ENCODE assay signal across 21 mouse cellular contexts in the genomic region with DNA sequence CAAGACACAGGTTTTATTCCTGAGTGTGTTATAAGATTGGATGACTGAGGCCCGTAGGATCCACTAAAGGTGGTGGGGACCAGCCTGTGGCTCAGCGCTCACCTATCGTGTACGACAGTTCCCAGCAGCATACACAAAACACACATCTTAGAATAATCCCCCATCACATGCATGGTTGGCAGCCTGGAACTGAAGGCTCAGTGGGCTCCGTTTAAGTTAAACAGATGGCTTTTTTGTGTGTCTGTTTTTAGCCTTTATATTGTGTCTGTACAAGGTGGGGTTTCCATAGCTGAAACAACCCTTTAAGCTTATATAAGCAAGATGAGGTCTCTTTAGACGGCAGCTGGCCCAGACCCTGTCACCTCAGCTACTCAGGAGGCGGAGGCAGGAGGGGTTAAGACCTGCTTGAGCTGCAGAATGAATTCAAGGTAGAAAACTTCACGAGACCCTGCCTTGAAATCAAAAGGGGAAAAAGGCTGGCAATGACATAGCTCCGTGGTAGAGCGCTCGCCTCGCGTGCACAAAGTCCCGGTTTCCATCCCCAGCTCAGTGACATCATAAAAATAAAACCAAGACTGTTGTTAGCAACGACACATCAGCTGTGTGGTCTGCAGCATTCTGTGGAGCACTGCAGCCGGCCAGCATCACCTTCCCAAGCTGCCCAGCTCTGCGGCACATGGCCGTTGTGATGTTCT. TPM values are rescaled to one million over a fixed set of nuclear protein-coding genes. Genes with fewer than 3 reads are reported as not detected.
DNase-seq lines count a peak whose midpoint lies in the region; ATAC-seq and TF ChIP-seq lines count a peak whose summit lies in the region.
"Had no signal": no experiment of that assay in that cellular context is flagged by ENCODE, and none has a peak within 500 bp of the region (broad histone marks: within the 10 kb centered on the region; RNA-seq: fewer than 3 reads in every experiment).

No protein-coding gene starts in this region.

- 64% methylated on average over 18 of the region's 18 CpGs for WGBS in limb, embryonic 12.5 days
- 81% methylated on average over 18 of the region's 18 CpGs for WGBS in limb, embryonic 10.5 days
- WGBS in hindbrain, embryonic 10.5 days, result 79% methylated on average over 18 of the region's 18 CpGs

- no peak overlapping the region for H3K4me2 ChIP-seq in limb, embryonic 12.5 days
- H3K4me2 ChIP-seq: embryonic facial prominence, embryonic 13.5 days; forebrain, embryonic 13.5 days; limb, embryonic 15.5 days; liver, embryonic 15.5 days; midbrain, embryonic 11.5 days had no signal

- no peaks in the 10 kb centered on the region for H3K36me3 ChIP-seq in limb, embryonic 12.5 days
- H3K36me3 ChIP-seq in limb, embryonic 10.5 days, result no peaks in the 10 kb centered on the region
- 0 out of 2 replicates have a peak, but pooled peaks cover 2% of the 10 kb centered on the region for H3K36me3 ChIP-seq in hindbrain, embryonic 10.5 days
- H3K36me3 ChIP-seq: embryonic facial prominence, embryonic 13.5 days; heart, embryonic 10.5 days; limb, embryonic 15.5 days; liver, embryonic 15.5 days had no signal

- peaks cover 21% of the 10 kb centered on the region for H3K4me1 ChIP-seq in limb, embryonic 12.5 days (replicated peaks)
- peaks cover 29% of the 10 kb centered on the region for H3K4me1 ChIP-seq in limb, embryonic 10.5 days
- peaks cover 63% of the 10 kb centered on the region for H3K4me1 ChIP-seq in bone marrow macrophage, adult 2 months (ENCODE audit: control insufficient read depth, insufficient read depth, low read length)
- peaks cover 26% of the 10 kb centered on the region for H3K4me1 ChIP-seq in hindbrain, embryonic 10.5 days (replicated peaks)
- H3K4me1 ChIP-seq: forebrain, embryonic 13.5 days had no signal

- H3K27ac ChIP-seq in limb, embryonic 12.5 days, result peak overlapping the region; percentile 35; the same call in 1 of the 2 replicates
- no peak overlapping the region for H3K27ac ChIP-seq in limb, embryonic 10.5 days
- H3K27ac ChIP-seq in bone marrow macrophage, adult 2 months (ENCODE audit: insufficient read depth, low read depth, low read length), result peak overlapping the region; percentile 91
- no peak overlapping the region; the same call in 1 of the 2 replicates for H3K27ac ChIP-seq in hindbrain, embryonic 10.5 days
- H3K27ac ChIP-seq: embryonic facial prominence, embryonic 13.5 days; forebrain, embryonic 13.5 days; heart, embryonic 10.5 days; hindbrain, postnatal 0 days; limb, embryonic 15.5 days; liver, embryonic 15.5 days had no signal

- H3K9me3 ChIP-seq in limb, embryonic 12.5 days, result no peaks in the 10 kb centered on the region
- H3K9me3 ChIP-seq in limb, embryonic 10.5 days (replicated peaks), result no peaks in the 10 kb centered on the region
- H3K9me3 ChIP-seq in hindbrain, embryonic 10.5 days, result no peaks in the 10 kb centered on the region
- H3K9me3 ChIP-seq: embryonic facial prominence, embryonic 13.5 days; forebrain, embryonic 13.5 days; heart, embryonic 10.5 days; limb, embryonic 15.5 days; liver, embryonic 15.5 days had no signal

- DNase-seq in limb, embryonic 10.5 days (ENCODE audit: low spot score), result no peak
- DNase-seq in B cell, adult 2 months, result peak; percentile 71 to 74
- DNase-seq in layer of hippocampus, postnatal 36 days, result no peak
- DNase-seq in embryo, embryonic 9.5 days (ENCODE audit: extremely low spot score), result no peak
- DNase-seq in hindbrain, embryonic 10.5 days (ENCODE audit: low spot score), result no peak
- DNase-seq: adrenal gland, postnatal 25 days; cerebellum, adult 11 months; cerebellum, adult 9-11 months; kidney, postnatal 14 days; right cerebral cortex, adult 18-20 months; right cerebral cortex, postnatal 4 days had no signal

- TF ChIP-seq CTCF in bone marrow macrophage, adult 2 months (IDR thresholded peaks at IDR 0.05; ENCODE audit: low read depth, low read length), result no peak

- peak; percentile 19; the same call in 1 of the 2 replicates for ATAC-seq in limb, embryonic 12.5 days (ENCODE audit: insufficient number of reproducible peaks, insufficient read depth, low FRiP score, low TSS enrichment, low read depth)
- peak; percentile 25; the same call in 1 of the 2 replicates for ATAC-seq in neutrophil, adult 5-6 weeks (ENCODE audit: extremely low read depth, insufficient number of reproducible peaks, low FRiP score, poor library complexity, severe bottlenecking)
- ATAC-seq: forebrain, embryonic 13.5 days; hindbrain, postnatal 0 days had no signal

- H3K4me3 ChIP-seq in limb, embryonic 12.5 days (replicated peaks), result no peak overlapping the region
- no peak overlapping the region for H3K4me3 ChIP-seq in limb, embryonic 10.5 days
- no peak overlapping the region for H3K4me3 ChIP-seq in bone marrow macrophage, adult 2 months (ENCODE audit: insufficient read depth, low read length)
- H3K4me3 ChIP-seq in hindbrain, embryonic 10.5 days, result no peak overlapping the region
- H3K4me3 ChIP-seq: embryonic facial prominence, embryonic 13.5 days; forebrain, embryonic 13.5 days; heart, embryonic 10.5 days; limb, embryonic 15.5 days; liver, embryonic 15.5 days had no signal

- TF ChIP-seq POLR2A in bone marrow macrophage, adult 2 months (IDR thresholded peaks at IDR 0.05; ENCODE audit: borderline replicate concordance, low read depth, low read length), result no peak

- H3K9ac ChIP-seq in limb, embryonic 12.5 days (replicated peaks), result no peak overlapping the region
- H3K9ac ChIP-seq: embryonic facial prominence, embryonic 13.5 days; forebrain, embryonic 13.5 days; limb, embryonic 15.5 days; liver, embryonic 15.5 days had no signal

- H3K27me3 ChIP-seq in limb, embryonic 12.5 days, result peaks cover 14% of the 10 kb centered on the region
- peaks cover 32% of the 10 kb centered on the region for H3K27me3 ChIP-seq in limb, embryonic 10.5 days (ENCODE audit: low read depth, poor library complexity, severe bottlenecking)
- H3K27me3 ChIP-seq in hindbrain, embryonic 10.5 days (ENCODE audit: insufficient read depth, poor library complexity, severe bottlenecking), result peaks cover 31% of the 10 kb centered on the region
- H3K27me3 ChIP-seq: embryonic facial prominence, embryonic 13.5 days; forebrain, embryonic 13.5 days; limb, embryonic 15.5 days; liver, embryonic 15.5 days had no signal

RNA-seq across cellular contexts. Expression of a gene that starts 10.0 kb away (rescaled TPM):
- polyA plus RNA-seq in limb, embryonic 12.5 days (2016; fragmentation: Nextera tagmentation; extraction: Ambion mirVana), result 3.5 and 4.1 TPM in 2 replicates
- polyA plus RNA-seq in limb, embryonic 10.5 days (2016; fragmentation: Nextera tagmentation; extraction: Ambion mirVana), result 1.4 and 1.7 TPM in 2 replicates
- polyA plus RNA-seq in bone marrow macrophage, adult 2 months (2012; ENCODE audit: insufficient read depth, insufficient read length, missing spikeins), result 157 and 163 TPM in 2 replicates
- total RNA-seq in neutrophil, adult 5-6 weeks (2017), result 139 and 159 TPM in 2 replicates
- total RNA-seq in layer of hippocampus, postnatal 36 days (2021), result 1 to 10 TPM; 4.7 to 5.2 TPM
- polyA plus RNA-seq in hindbrain, embryonic 10.5 days (2016; fragmentation: Nextera tagmentation; extraction: Ambion mirVana), result 5.4 and 6.3 TPM in 2 replicates

Comparison
In these comparisons a context has a peak if more than half of its experiments do, and no peak if none do; other contexts are left out.
1. H3K27ac ChIP-seq: peak in limb, embryonic 12.5 days (single experiment) and bone marrow macrophage, adult 2 months (single experiment); none in limb, embryonic 10.5 days (single experiment) and hindbrain, embryonic 10.5 days (single experiment).
2. DNase-seq: peak in B cell, adult 2 months (2 of 2); none in limb, embryonic 10.5 days (single experiment), layer of hippocampus, postnatal 36 days (0 of 2), embryo, embryonic 9.5 days (single experiment) and hindbrain, embryonic 10.5 days (single experiment).
3. RNA of a gene that starts 10.0 kb away (polyA plus RNA-seq): 157 to 163 TPM in bone marrow macrophage, adult 2 months; 5.4 to 6.3 TPM in hindbrain, embryonic 10.5 days, 3.5 to 4.1 TPM in limb, embryonic 12.5 days and 1.4 to 1.7 TPM in limb, embryonic 10.5 days; every median in the first group is over 10 times any median in the second.